Mouse (Mus musculus): ENCODE measurements around the gene Gm9903. TPM values are rescaled to one million over a fixed set of nuclear protein-coding genes. Genes with fewer than 3 reads are reported as not detected.

Gm9903 gene
- polyA plus RNA-seq (2014; fragmentation: Illumina TruSeq; extraction: RNeasy Lipid Tissue Mini Kit (QIAGEN cat#74804); ENCODE audit: low read depth, low replicate concordance): 0.24 TPM

GRCm38 (mm10) chr5:33629301-33629987, at the start of gene Gm9903, which contains the start of gene Fam53a:
Gene Gm9903 (plus strand): TSS chr5:33629925.
Gene Fam53a (minus strand): TSS chr5:33629635.

GRCm38 (mm10) chr5:33651921-33652782, 22.4 kb downstream of the Gm9903 start, which contains the start of gene Slbp:
Gene Slbp (minus strand): TSS chr5:33652574.

DNA sequence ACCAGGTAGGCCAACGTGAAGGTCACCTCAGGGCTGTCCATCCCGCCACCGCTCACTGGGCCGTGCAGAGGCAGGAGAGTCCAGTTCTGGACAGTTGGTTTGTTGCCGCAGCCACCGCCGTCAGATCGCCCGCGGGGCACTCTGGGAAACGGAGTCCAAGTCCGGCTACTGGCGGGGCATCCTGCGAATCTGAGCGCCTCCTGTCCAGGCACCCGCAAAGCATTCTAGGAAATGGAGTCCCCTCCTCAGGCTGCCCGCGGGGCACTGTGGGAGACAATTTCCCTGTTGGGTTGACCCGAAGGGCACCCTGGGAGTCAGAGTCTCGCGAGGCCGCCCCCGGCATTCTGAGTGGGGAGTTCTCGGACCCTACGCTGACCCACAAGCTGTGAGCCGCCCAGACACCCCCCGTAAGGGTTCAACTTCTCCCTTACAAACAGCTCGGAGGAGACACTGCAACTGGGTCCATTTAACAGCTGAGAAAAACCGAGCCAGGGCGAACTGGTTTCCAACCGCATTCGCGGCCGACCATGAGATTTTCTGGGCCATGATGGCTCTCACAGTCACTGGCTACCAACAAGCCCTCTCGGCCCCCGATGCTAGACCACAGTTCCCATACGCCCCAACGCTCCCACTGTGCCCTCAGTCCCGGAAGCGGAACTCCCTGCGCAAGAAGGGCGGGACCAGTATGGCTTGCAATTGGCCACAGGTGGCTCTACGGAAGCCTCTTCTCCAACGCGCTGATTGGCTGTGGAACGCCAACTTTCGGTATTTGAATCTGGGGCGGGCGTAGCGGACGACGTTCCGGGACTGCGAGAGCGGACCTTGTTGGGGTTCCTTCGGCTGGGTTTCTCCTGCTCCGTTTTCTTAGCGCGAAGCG, 28.3 kb downstream of the Gm9903 start, which contains the start of the genes Tacc3 and Tmem129:
Tacc3 (plus strand) TSS at position 342 of the 877 bp plus-strand sequence.
Tmem129 (minus strand) TSS at position 630 of the 877 bp plus-strand sequence.

Other genes starting within 250 kb of the Gm9903 start
- gene Nkx1-1, start 195.9 kb upstream of the Gm9903 start, polyA plus RNA-seq (2014; fragmentation: Illumina TruSeq; extraction: RNeasy Lipid Tissue Mini Kit (QIAGEN cat#74804); ENCODE audit: low read depth, low replicate concordance): not detected
- gene Fam53a, start 290 bp upstream of the Gm9903 start, polyA plus RNA-seq (2014; fragmentation: Illumina TruSeq; extraction: RNeasy Lipid Tissue Mini Kit (QIAGEN cat#74804); ENCODE audit: low read depth, low replicate concordance): 5.1 TPM
- 62.6 TPM for gene Slbp, start 22.6 kb downstream of the Gm9903 start, polyA plus RNA-seq (2014; fragmentation: Illumina TruSeq; extraction: RNeasy Lipid Tissue Mini Kit (QIAGEN cat#74804); ENCODE audit: low read depth, low replicate concordance)
- 6.1 TPM for gene Tacc3, start 28.2 kb downstream of the Gm9903 start, polyA plus RNA-seq (2014; fragmentation: Illumina TruSeq; extraction: RNeasy Lipid Tissue Mini Kit (QIAGEN cat#74804); ENCODE audit: low read depth, low replicate concordance)
- 13.8 TPM for gene Tmem129, start 28.5 kb downstream of the Gm9903 start, polyA plus RNA-seq (2014; fragmentation: Illumina TruSeq; extraction: RNeasy Lipid Tissue Mini Kit (QIAGEN cat#74804); ENCODE audit: low read depth, low replicate concordance)
- gene Fgfr3, start 91.7 kb downstream of the Gm9903 start, polyA plus RNA-seq (2014; fragmentation: Illumina TruSeq; extraction: RNeasy Lipid Tissue Mini Kit (QIAGEN cat#74804); ENCODE audit: low read depth, low replicate concordance): 3.8 TPM
- 17.5 TPM for gene Letm1, start 152.9 kb downstream of the Gm9903 start, polyA plus RNA-seq (2014; fragmentation: Illumina TruSeq; extraction: RNeasy Lipid Tissue Mini Kit (QIAGEN cat#74804); ENCODE audit: low read depth, low replicate concordance)
- 39.2 TPM for gene Nsd2, start 190.8 kb downstream of the Gm9903 start, polyA plus RNA-seq (2014; fragmentation: Illumina TruSeq; extraction: RNeasy Lipid Tissue Mini Kit (QIAGEN cat#74804); ENCODE audit: low read depth, low replicate concordance)